ENCODE assay signal across 8 mouse cellular contexts in the genomic region with DNA sequence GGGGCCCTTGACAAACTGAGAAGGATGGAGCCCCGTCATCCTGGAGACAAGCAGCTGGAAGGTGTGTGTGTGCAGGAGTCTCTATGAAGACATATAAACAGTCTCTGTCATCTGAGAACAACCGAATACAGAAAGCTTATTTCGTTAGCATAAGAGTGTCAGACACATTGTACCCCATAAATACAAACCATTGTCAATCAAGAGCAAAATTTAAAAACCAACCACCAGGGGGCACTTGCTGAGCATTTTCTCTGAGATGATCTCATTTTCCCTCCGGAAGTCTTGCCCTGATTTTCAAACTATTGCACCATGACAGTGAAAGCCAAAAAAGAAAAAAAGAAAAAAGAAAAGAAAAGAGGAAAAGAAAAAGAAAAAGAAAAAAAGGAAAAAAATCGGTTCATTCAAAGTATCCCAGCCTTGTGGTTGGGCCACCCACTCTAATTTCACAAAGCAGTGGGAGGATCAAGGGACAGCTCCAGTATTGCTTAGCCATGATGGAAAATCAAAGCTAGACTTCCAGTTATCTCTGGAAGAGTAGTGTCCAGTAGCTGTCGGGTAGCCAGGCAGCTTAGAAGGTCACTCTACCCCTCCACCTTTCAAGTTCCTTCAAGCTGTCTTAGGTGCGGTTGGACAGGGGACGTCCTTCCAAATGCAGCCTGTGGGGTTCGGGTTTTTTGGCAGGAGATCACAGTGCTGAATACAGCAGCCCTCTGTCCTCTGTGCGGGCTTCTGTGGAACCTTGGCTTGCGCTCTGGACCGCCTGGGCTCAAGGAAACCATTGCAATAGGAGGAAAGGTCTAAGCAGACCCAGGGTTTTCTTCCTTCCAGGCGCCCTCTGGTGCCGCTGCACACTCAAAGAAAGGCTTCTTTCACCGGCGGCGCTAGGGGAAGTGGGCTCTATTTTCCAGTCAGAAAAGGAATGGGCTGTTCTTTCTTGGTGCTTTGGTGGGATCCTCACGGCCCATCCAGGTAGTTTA. TPM values are rescaled to one million over a fixed set of nuclear protein-coding genes. Genes with fewer than 3 reads are reported as not detected.
A peak's percentile ranks its signal among the peaks of the same experiment; 100 is the strongest.
DNase-seq lines count a peak whose midpoint lies in the region; ATAC-seq lines count a peak whose summit lies in the region.

No protein-coding gene starts in this region.

- DNase-seq in gastrocnemius, postnatal 10 days: peak; percentile 36
- no peak for DNase-seq in gastrocnemius, postnatal 36 days
- DNase-seq in ZHBTc4 (ENCODE audit: low read depth, low spot score): peak; percentile 57
- peak; percentile 78 for DNase-seq in embryo, embryonic 11 days
- DNase-seq in layer of hippocampus, adult 8-10 months (ENCODE audit: low spot score in 2 of 2): peak; percentile 70 to 73
- peak; percentile 85 for DNase-seq in lung, postnatal 10 days
- peak; percentile 59 for DNase-seq in right cerebral cortex, adult 18-20 months

- 42% methylated on average over 18 of the region's 18 CpGs for WGBS in heart, embryonic 13.5 days

- 0 out of 2 replicates have a peak, but pooled peaks cover 1% of the 10 kb centered on the region for H3K36me3 ChIP-seq in heart, embryonic 13.5 days

- H3K4me2 ChIP-seq in heart, embryonic 13.5 days: peak overlapping the region; percentile 52

- peaks cover 25% of the 10 kb centered on the region for H3K4me1 ChIP-seq in heart, embryonic 13.5 days

- peak overlapping the region; percentile 28; the same call in 1 of the 2 replicates for H3K9ac ChIP-seq in heart, embryonic 13.5 days

- H3K9me3 ChIP-seq in heart, embryonic 13.5 days: peaks cover 5% of the 10 kb centered on the region; the same call in 1 of the 2 replicates

- ATAC-seq in heart, embryonic 13.5 days (ENCODE audit: extremely low read depth, insufficient number of reproducible peaks, low FRiP score, low TSS enrichment): no peak

- intact Hi-C loops in gastrocnemius, postnatal 36 days (cut with DNase I): loop anchor here (1.0 to 10.0 kb wide), 3 partner anchors 111 to 417 kb away; partner anchors contain the start of gene Tmem230

- H3K4me3 ChIP-seq in heart, embryonic 13.5 days: peak overlapping the region; percentile 17

- no peaks in the 10 kb centered on the region for H3K27me3 ChIP-seq in heart, embryonic 13.5 days (replicated peaks)

- H3K27ac ChIP-seq in heart, embryonic 13.5 days (replicated peaks): no peak overlapping the region

RNA-seq across cellular contexts. Expression of gene Erv3, which starts 31.3 kb away (rescaled TPM):
- not detected for total RNA-seq in gastrocnemius, postnatal 10 days (2021)
- total RNA-seq in gastrocnemius, postnatal 36 days (2021): not detected
- not detected in 2 replicates for polyA plus RNA-seq in heart, embryonic 13.5 days (2015; fragmentation: Nextera tagmentation; extraction: Ambion mirVana)
- under 1 TPM; 0.12 to 0.36 (median 0.29) TPM for total RNA-seq in layer of hippocampus, adult 8-10 months (2022)

Comparison
In these comparisons a context has a peak if more than half of its experiments do, and no peak if none do; other contexts are left out.
1. DNase-seq: peak in gastrocnemius, postnatal 10 days (single experiment), ZHBTc4 (single experiment), embryo, embryonic 11 days (single experiment), layer of hippocampus, adult 8-10 months (2 of 2), lung, postnatal 10 days (single experiment) and right cerebral cortex, adult 18-20 months (single experiment); none in gastrocnemius, postnatal 36 days (0 of 2).